Mouse (Mus musculus) hindbrain, embryonic 13.5 days (tissue): ENCODE measurements at regions not wholly inside any gene's neighbourhood (a gene's known extent, or its start where the extent isn't known, plus 50 kb on each side); places are given as distances from the start of the nearest gene placed in this dataset.
A peak's percentile ranks its signal among the peaks of the same experiment; 100 is the strongest.

Source experiments
- ATAC-seq: fragments of 200-750 bp; cut with Nextera tagmentation; 2 replicates; pipeline ENCODE4 v1.8.0; 2017; ENCODE audit warnings: moderate TSS enrichment; ENCODE audit not compliant: low FRiP score
- H3K27ac ChIP-seq: fragments of 300-500 bp; sonication (generic); 2 replicates; pipeline ENCODE4 v1.5.1; 2015; ENCODE audit warnings: inconsistent platforms, mild to moderate bottlenecking, moderate library complexity
- H3K27me3 ChIP-seq: fragments of 300-500 bp; sonication (generic); 2 replicates; pipeline ENCODE4 v1.6.1; 2015; ENCODE audit warnings: mild to moderate bottlenecking, inconsistent platforms
- H3K36me3 ChIP-seq: fragments of 300-500 bp; sonication (generic); 2 replicates; pipeline ENCODE4 v1.6.1; 2015; ENCODE audit warnings: mild to moderate bottlenecking, inconsistent platforms
- H3K4me1 ChIP-seq: fragments of 300-500 bp; sonication (generic); replicated peaks from 2 replicates; pipeline ENCODE4 v1.6.1; 2015; ENCODE audit warnings: inconsistent platforms
- H3K4me2 ChIP-seq: fragments of 300-500 bp; sonication (generic); 2 replicates; pipeline ENCODE4 v1.6.1; 2015; ENCODE audit warnings: inconsistent platforms, mild to moderate bottlenecking, moderate library complexity
- H3K4me3 ChIP-seq: fragments of 300-500 bp; sonication (generic); 2 replicates; pipeline ENCODE4 v1.5.1; 2015; ENCODE audit warnings: mild to moderate bottlenecking, inconsistent platforms
- H3K9ac ChIP-seq: fragments of 300-500 bp; sonication (generic); 2 replicates; pipeline ENCODE4 v1.6.1; 2015; ENCODE audit warnings: mild to moderate bottlenecking, inconsistent platforms
- H3K9me3 ChIP-seq: fragments of 300-500 bp; sonication (generic); 2 replicates; pipeline ENCODE4 v1.6.1; 2016; ENCODE audit warnings: inconsistent platforms
- WGBS: fragments of 180-500 bp; shearing (Covaris S2); methylation state at CpG from one replicate; pipeline ENCODE4 v1.1.7; 2015; 5-methylcytosine and 5-hydroxymethylcytosine counted together

DNA sequence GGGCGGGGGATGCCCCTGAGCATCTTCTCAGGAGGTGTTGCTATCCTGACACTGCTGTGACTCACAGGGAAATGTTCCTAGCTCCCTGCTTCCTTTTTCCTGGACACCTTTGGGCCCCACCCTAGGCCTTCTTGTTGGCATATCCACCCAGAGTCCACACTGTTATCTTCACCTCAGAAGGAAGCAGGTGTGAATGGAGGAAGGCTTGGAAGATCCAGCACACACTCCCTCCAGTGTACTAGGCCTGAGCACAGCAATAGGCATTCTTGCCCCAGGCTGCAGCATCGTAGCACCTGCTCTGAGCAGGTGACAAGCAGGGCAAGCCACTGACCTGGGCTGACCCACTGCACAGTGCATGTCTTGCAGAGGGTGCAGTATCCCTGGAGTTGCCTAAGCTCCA, 172.6 kb upstream of the Klf3 start:
- Histone ChIP-seq H3K9me3 (no peaks in the 10 kb centered on the region), H3K36me3 (no peaks in the 10 kb centered on the region), H3K4me2 (no peak overlapping the region), H3K4me3 (no peak overlapping the region), H3K27me3 (no peaks in the 10 kb centered on the region), H3K9ac (no peak overlapping the region), H3K4me1 (no peaks in the 10 kb centered on the region), H3K27ac (no peak overlapping the region)
- ATAC-seq = 0 out of 2 replicates have a peak, but pooled peaks have one; percentile 21
- WGBS = 88% methylated on average over 2 of the region's 2 CpGs

GRCm38 (mm10) chr5:64632171-64632570, 171.0 kb upstream of the Klf3 start:
- 91% methylated on average over 5 of the region's 5 CpGs for WGBS
- H3K9ac ChIP-seq = no peak overlapping the region

GRCm38 (mm10) chr5:64634008-64634407, 169.2 kb upstream of the Klf3 start:
- Histone ChIP-seq H3K4me1 (no peaks in the 10 kb centered on the region), H3K4me2 (no peak overlapping the region), H3K9me3 (no peaks in the 10 kb centered on the region), H3K27ac (no peak overlapping the region), H3K36me3 (no peaks in the 10 kb centered on the region), H3K9ac (no peak overlapping the region), H3K27me3 (no peaks in the 10 kb centered on the region), H3K4me3 (no peak overlapping the region)
- 66% methylated on average over 7 of the region's 8 CpGs for WGBS
- no peak for ATAC-seq

More at GRCm38 (mm10) chr5:64632171-64632570, 171.0 kb upstream of the Klf3 start:
- H3K4me3 ChIP-seq = no peak overlapping the region
- no peaks in the 10 kb centered on the region for H3K36me3 ChIP-seq
- H3K4me1 ChIP-seq = no peaks in the 10 kb centered on the region
- H3K9me3 ChIP-seq = no peaks in the 10 kb centered on the region
- H3K27ac ChIP-seq = no peak overlapping the region
- H3K4me2 ChIP-seq = no peak overlapping the region
- no peak for ATAC-seq
- no peaks in the 10 kb centered on the region for H3K27me3 ChIP-seq

GRCm38 (mm10) chr5:64634721-64635120, 168.5 kb upstream of the Klf3 start:
- H3K27me3 ChIP-seq = no peaks in the 10 kb centered on the region
- WGBS = 87% methylated on average over 4 of the region's 4 CpGs
- H3K27ac ChIP-seq = no peak overlapping the region
- H3K4me3 ChIP-seq = no peak overlapping the region
- H3K9ac ChIP-seq = no peak overlapping the region
- ATAC-seq = no peak
- no peaks in the 10 kb centered on the region for H3K4me1 ChIP-seq
- H3K4me2 ChIP-seq = no peak overlapping the region
- H3K9me3 ChIP-seq = no peaks in the 10 kb centered on the region
- no peaks in the 10 kb centered on the region for H3K36me3 ChIP-seq

- no peaks in the 10 kb centered on the region for H3K4me1 ChIP-seq
- no peak overlapping the region for H3K4me2 ChIP-seq
- no peaks in the 10 kb centered on the region for H3K27me3 ChIP-seq
- no peak overlapping the region for H3K4me3 ChIP-seq
- H3K36me3 ChIP-seq = no peaks in the 10 kb centered on the region
- no peak overlapping the region for H3K27ac ChIP-seq
- H3K9me3 ChIP-seq = no peaks in the 10 kb centered on the region
- WGBS = 97% methylated on average over 3 of the region's 3 CpGs
- ATAC-seq = no peak
- H3K9ac ChIP-seq = no peak overlapping the region
Measured at GRCm38 (mm10) chr5:64636301-64636700, 166.9 kb upstream of the Klf3 start.

- ATAC-seq = no peak
Measured at GRCm38 (mm10) chr5:64643584-64643983, 159.6 kb upstream of the Klf3 start.

DNA sequence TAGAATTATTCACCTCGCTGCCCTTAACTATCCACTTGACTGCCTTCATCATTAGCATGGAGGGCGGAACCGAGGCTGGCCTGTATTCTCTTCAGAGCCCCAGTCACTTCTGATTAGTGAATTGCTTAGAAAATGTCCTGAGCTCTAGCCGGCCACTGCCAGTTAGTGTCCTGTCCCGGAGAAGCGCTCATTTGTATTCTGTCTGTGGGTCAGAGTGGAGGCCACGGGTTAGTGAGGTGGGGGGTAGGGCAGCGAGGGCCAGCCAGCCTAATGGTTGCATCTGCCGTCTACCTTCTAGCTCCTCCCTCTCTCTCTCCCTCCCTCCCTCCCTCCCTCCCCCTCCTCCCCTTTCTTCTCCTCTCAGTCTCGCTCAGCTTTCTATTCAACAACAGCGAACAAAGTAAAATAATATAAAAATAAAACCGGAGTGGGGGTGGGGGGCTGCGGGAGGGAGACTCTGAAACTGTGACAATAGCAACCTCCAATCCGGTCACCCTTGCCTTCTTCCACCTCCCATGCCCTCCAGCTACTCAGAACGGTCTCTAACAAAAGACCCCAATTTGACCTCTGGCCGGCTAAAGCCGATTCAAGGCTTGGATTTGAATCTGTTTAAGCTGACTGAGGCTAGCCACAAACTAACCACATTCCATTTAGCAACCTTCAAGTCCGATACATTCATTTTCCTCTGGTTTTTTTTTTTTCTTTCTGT, 155.6 kb upstream of the Klf3 start:
- under 1% methylated on average over 18 of the region's 18 CpGs for WGBS
- H3K4me2 ChIP-seq = peak overlapping the region; percentile 58
- no peaks in the 10 kb centered on the region for H3K27me3 ChIP-seq
- H3K9ac ChIP-seq = peak overlapping the region; percentile 66
- no peaks in the 10 kb centered on the region; the same call in 1 of the 2 replicates for H3K36me3 ChIP-seq
- H3K9me3 ChIP-seq = no peaks in the 10 kb centered on the region
- H3K4me1 ChIP-seq = peaks cover 14% of the 10 kb centered on the region
- ATAC-seq = peak; percentile 82
- peak overlapping the region; percentile 38 for H3K4me3 ChIP-seq
- H3K27ac ChIP-seq = peak overlapping the region; percentile 73

More at GRCm38 (mm10) chr5:64643584-64643983, 159.6 kb upstream of the Klf3 start:
- H3K27ac ChIP-seq = no peak overlapping the region
- H3K27me3 ChIP-seq = no peaks in the 10 kb centered on the region
- H3K36me3 ChIP-seq = no peaks in the 10 kb centered on the region; the same call in 1 of the 2 replicates
- H3K4me1 ChIP-seq = peaks cover 12% of the 10 kb centered on the region
- H3K9me3 ChIP-seq = no peaks in the 10 kb centered on the region
- no peak overlapping the region for H3K4me2 ChIP-seq
- no peak overlapping the region for H3K9ac ChIP-seq
- no peak overlapping the region for H3K4me3 ChIP-seq
- 97% methylated on average over 1 of the region's 1 CpGs for WGBS

- no peaks in the 10 kb centered on the region; the same call in 1 of the 2 replicates for H3K36me3 ChIP-seq
- no peaks in the 10 kb centered on the region for H3K27me3 ChIP-seq
- no peak overlapping the region for H3K4me3 ChIP-seq
- no peak for ATAC-seq
- 4% methylated on average over 8 of the region's 8 CpGs for WGBS
- H3K4me2 ChIP-seq = no peak overlapping the region
- peaks cover 14% of the 10 kb centered on the region for H3K4me1 ChIP-seq
- H3K9ac ChIP-seq = no peak overlapping the region
- H3K9me3 ChIP-seq = no peaks in the 10 kb centered on the region
- H3K27ac ChIP-seq = peak overlapping the region; percentile 30
Measured at GRCm38 (mm10) chr5:64648492-64648891, 154.7 kb upstream of the Klf3 start.

- Histone ChIP-seq H3K27me3 (no peaks in the 10 kb centered on the region), H3K9ac (no peak overlapping the region), H3K4me3 (no peak overlapping the region), H3K36me3 (no peaks in the 10 kb centered on the region), H3K4me1 (peaks cover 14% of the 10 kb centered on the region), H3K27ac (no peak overlapping the region), H3K4me2 (no peak overlapping the region), H3K9me3 (no peaks in the 10 kb centered on the region)
- WGBS = 81% methylated on average over 3 of the region's 3 CpGs
- ATAC-seq = no peak
Measured at GRCm38 (mm10) chr5:64651407-64651806, 151.8 kb upstream of the Klf3 start.

DNA sequence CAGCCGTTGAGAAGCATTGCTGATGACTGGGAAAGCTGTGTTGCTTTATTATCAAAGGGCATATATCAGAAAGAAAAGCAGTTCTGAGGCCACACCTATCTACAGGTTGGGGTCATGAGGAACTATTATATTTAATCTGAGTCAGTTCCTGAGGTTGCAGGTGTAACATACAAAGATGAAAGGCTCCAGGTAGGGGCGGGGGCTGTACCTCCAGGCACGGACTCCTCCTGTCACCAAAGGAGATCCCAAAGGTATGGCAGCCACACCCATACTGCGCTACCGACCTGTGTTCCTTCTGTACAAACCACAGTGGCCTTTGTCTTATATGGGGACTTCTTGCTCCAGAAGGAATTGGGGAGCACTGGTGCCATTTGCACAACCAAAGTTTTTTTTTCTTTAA, 149.4 kb upstream of the Klf3 start:
- H3K27me3 ChIP-seq = no peaks in the 10 kb centered on the region
- no peak overlapping the region for H3K27ac ChIP-seq
- no peak overlapping the region for H3K9ac ChIP-seq
- no peak for ATAC-seq
- WGBS = 95% methylated on average over 5 of the region's 5 CpGs
- no peaks in the 10 kb centered on the region for H3K9me3 ChIP-seq
- no peak overlapping the region for H3K4me3 ChIP-seq
- no peaks in the 10 kb centered on the region for H3K36me3 ChIP-seq
- peaks cover under 1% of the 10 kb centered on the region; the same call in 1 of the 2 replicates for H3K4me1 ChIP-seq
- no peak overlapping the region for H3K4me2 ChIP-seq

DNA sequence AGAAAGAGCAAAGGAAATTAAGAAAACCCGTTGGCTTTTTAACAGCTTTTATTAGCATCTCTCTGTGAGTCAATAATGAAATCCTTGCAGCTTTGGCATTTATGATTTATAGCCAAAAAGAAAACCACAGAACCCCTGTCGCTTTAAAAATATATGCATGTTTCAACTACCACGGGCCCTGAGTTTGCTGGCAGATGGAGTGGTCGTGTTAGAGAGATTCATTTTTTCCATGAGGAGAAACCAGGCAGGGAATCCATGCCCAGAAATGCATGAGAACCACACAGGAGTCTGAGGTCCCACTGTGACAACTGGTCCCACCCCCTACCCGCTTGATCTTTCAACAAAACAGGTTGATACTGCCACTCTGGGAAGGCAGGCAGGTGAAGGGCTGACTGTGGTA, 147.9 kb upstream of the Klf3 start:
- no peak for ATAC-seq
- no peak overlapping the region for H3K27ac ChIP-seq
- no peaks in the 10 kb centered on the region for H3K36me3 ChIP-seq
- 79% methylated on average over 5 of the region's 5 CpGs for WGBS
- H3K4me3 ChIP-seq = no peak overlapping the region
- H3K4me2 ChIP-seq = no peak overlapping the region
- no peaks in the 10 kb centered on the region for H3K27me3 ChIP-seq
- H3K4me1 ChIP-seq = no peaks in the 10 kb centered on the region
- H3K9me3 ChIP-seq = no peaks in the 10 kb centered on the region
- no peak overlapping the region for H3K9ac ChIP-seq

DNA sequence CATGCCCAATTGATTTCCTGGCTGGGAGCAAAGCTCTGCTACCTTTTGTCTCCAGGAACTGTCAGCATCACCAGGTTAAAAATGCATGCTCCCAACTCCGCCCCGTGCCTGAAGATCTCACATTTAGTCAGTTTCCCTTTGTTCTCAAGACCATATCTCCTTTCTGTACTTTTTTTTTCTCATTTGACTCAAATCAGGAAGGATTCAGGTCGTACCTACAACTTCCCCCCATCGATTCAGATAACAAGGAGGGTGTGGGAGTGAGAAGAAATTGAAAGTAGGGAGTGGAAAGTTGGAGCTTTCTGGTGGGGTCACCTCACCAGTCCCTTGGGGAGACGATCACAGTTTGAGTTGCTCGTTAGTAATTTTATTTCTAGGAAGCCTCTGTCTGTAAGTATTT, 141.2 kb upstream of the Klf3 start:
- WGBS = 46% methylated on average over 6 of the region's 6 CpGs

DNA sequence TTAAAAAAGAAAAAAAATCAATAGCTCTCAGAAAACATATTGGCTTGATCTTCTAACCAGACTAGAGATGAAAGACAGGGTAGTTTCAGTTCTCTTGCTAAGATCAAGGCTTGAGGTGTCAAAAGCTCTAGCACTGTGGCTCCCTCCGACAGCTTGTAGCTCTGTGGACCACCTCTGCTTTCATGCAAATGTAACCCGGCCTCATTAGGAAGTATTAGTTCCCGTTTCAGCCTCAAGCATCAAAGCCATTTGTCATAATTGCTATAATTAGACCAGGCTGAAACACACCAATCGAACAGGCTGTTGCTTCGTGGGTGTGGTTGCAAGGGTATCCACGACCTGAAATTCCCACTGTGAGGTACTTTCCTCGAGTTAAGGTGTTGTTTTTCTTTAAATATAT, 140.7 kb upstream of the Klf3 start:
- Histone ChIP-seq H3K9ac (no peak overlapping the region), H3K9me3 (no peaks in the 10 kb centered on the region), H3K4me2 (no peak overlapping the region), H3K4me3 (no peak overlapping the region), H3K27me3 (no peaks in the 10 kb centered on the region), H3K36me3 (no peaks in the 10 kb centered on the region), H3K4me1 (no peaks in the 10 kb centered on the region), H3K27ac (no peak overlapping the region)
- no peak for ATAC-seq
- WGBS = 57% methylated on average over 7 of the region's 7 CpGs

More for the DNA sequence above, 141.2 kb upstream of the Klf3 start:
- Histone ChIP-seq H3K4me1 (no peaks in the 10 kb centered on the region), H3K27ac (no peak overlapping the region), H3K9me3 (no peaks in the 10 kb centered on the region), H3K36me3 (no peaks in the 10 kb centered on the region), H3K27me3 (no peaks in the 10 kb centered on the region), H3K4me3 (no peak overlapping the region), H3K9ac (no peak overlapping the region), H3K4me2 (no peak overlapping the region)
- no peak for ATAC-seq
